Mouse (Mus musculus) forebrain, embryonic 11.5 days (tissue): ENCODE data around the gene Usp17lb. TPM values are rescaled to one million over a fixed set of nuclear protein-coding genes. Genes with fewer than 3 reads are reported as not detected.
"Not testable (repeated sequence)": the region's sequence is repeated elsewhere in the genome, so short reads cannot be mapped to it uniquely, and the experiment has no call there.

Source experiments
- ATAC-seq: fragments of 200-750 bp; cut with Nextera tagmentation; replicated peaks from 2 replicates; pipeline ENCODE4 v1.8.0; 2017; ENCODE audit warnings: moderate TSS enrichment; ENCODE audit not compliant: low FRiP score
- DNase-seq: peaks from one replicate; pipeline ENCODE4 v3.0.0-alpha.2; 2017; ENCODE audit warnings: low spot score
- H3K27ac ChIP-seq: fragments of 300-500 bp; sonication (generic); 2 replicates; pipeline ENCODE4 v1.5.1; 2014; ENCODE audit warnings: low read depth, low read length
- H3K27me3 ChIP-seq: fragments of 300-500 bp; sonication (generic); 2 replicates; pipeline ENCODE4 v1.6.1; 2014; ENCODE audit warnings: mild to moderate bottlenecking, low read length, mixed read lengths; ENCODE audit not compliant: control insufficient read depth, insufficient read depth
- H3K36me3 ChIP-seq: fragments of 300-500 bp; sonication (generic); 2 replicates; pipeline ENCODE4 v1.6.1; 2014; ENCODE audit warnings: mild to moderate bottlenecking, low read length, moderate library complexity, mixed read lengths; ENCODE audit not compliant: control insufficient read depth, insufficient read depth
- H3K4me1 ChIP-seq: fragments of 300-500 bp; sonication (generic); replicated peaks from 2 replicates; pipeline ENCODE4 v1.6.1; 2014; ENCODE audit warnings: low read length, mixed read lengths; ENCODE audit not compliant: control insufficient read depth, insufficient read depth
- H3K4me2 ChIP-seq: fragments of 300-500 bp; sonication (generic); 2 replicates; pipeline ENCODE4 v1.6.1; 2014; ENCODE audit warnings: low read depth, mild to moderate bottlenecking, low read length, moderate library complexity, mixed read lengths; ENCODE audit not compliant: severe bottlenecking
- H3K4me3 ChIP-seq: fragments of 300-500 bp; sonication (generic); 2 replicates; pipeline ENCODE4 v1.5.1; 2014; ENCODE audit warnings: low read depth, low read length
- H3K9ac ChIP-seq: fragments of 300-500 bp; sonication (generic); 2 replicates; pipeline ENCODE4 v1.6.1; 2014; ENCODE audit warnings: low read length
- H3K9me3 ChIP-seq: fragments of 300-500 bp; sonication (generic); 2 replicates; pipeline ENCODE4 v1.6.1; 2016; ENCODE audit warnings: low read length, mixed read lengths; ENCODE audit not compliant: control insufficient read depth
- WGBS: fragments of 180-500 bp; shearing (Covaris S2); extraction: QIAGEN DNeasy Blood & Tissue Kit; methylation state at CpG from one replicate; pipeline ENCODE4 v1.1.7; 2014; 5-methylcytosine and 5-hydroxymethylcytosine counted together
- polyA plus RNA-seq: library from polyadenylated mRNA; unstranded; fragments of >200 nt; fragmentation: Nextera tagmentation; extraction: Ambion mirVana; gene quantifications from 2 replicates; pipeline ENCODE4 v1.2.1, GENCODE M21; 2014

The Usp17lb gene
- polyA plus RNA-seq = not detected in 2 replicates

GRCm38 (mm10) chr7:104842503-104842902 is at the start of gene Usp17lb:
Gene Usp17lb, minus strand, starts transcription at chr7:104842603.
- Histone ChIP-seq H3K27ac (no peak within 1 kb of the TSS), H3K4me2 (no peak within 1 kb of the TSS), H3K9ac (no peak within 1 kb of the TSS), H3K4me1 (no peaks in the 10 kb centered on the region), H3K36me3 (no peaks in the 10 kb centered on the region), H3K4me3 (no peak within 1 kb of the TSS), H3K27me3 (no peaks in the 10 kb centered on the region), H3K9me3 (no peaks in the 10 kb centered on the region)
- ATAC-seq = no peak
- DNase-seq = no peak
- 76% methylated on average over 1 of the region's 1 CpGs for WGBS

- Histone ChIP-seq H3K9ac (no peak within 1 kb of the TSS), H3K36me3 (no peaks in the 10 kb centered on the region), H3K27ac (no peak within 1 kb of the TSS), H3K27me3 (no peaks in the 10 kb centered on the region), H3K4me1 (no peaks in the 10 kb centered on the region), H3K9me3 (no peaks in the 10 kb centered on the region), H3K4me3 (no peak within 1 kb of the TSS), H3K4me2 (no peak within 1 kb of the TSS)
- DNase-seq (no peak), ATAC-seq (no peak)
- WGBS = 64% methylated on average over 1 of the region's 1 CpGs
These were observed 35.3 kb upstream of the Usp17lb start, which contains the start of gene Olfr665 for GRCm38 (mm10) chr7:104877731-104878130. Gene Olfr665, plus strand, starts transcription at chr7:104878031.

- DNase-seq = no peak
- Histone ChIP-seq H3K4me2 (no peak overlapping the region), H3K4me3 (no peak overlapping the region), H3K9ac (no peak overlapping the region), H3K9me3 (no peaks in the 10 kb centered on the region), H3K4me1 (no peaks in the 10 kb centered on the region), H3K27ac (no peak overlapping the region), H3K36me3 (no peaks in the 10 kb centered on the region), H3K27me3 (no peaks in the 10 kb centered on the region)
- WGBS = 85% methylated on average over 3 of the region's 3 CpGs
- ATAC-seq = no peak
These were observed 19.0 kb upstream of the Usp17lb start for GRCm38 (mm10) chr7:104861381-104861780.

- ATAC-seq (no peak), DNase-seq (no peak)
- Histone ChIP-seq H3K4me3 (no peak overlapping the region), H3K4me2 (no peak overlapping the region), H3K27me3 (no peaks in the 10 kb centered on the region), H3K36me3 (no peaks in the 10 kb centered on the region), H3K9me3 (no peaks in the 10 kb centered on the region), H3K27ac (no peak overlapping the region), H3K4me1 (no peaks in the 10 kb centered on the region), H3K9ac (no peak overlapping the region)
- 96% methylated on average over 1 of the region's 1 CpGs for WGBS
These were observed 15.3 kb upstream of the Usp17lb start for GRCm38 (mm10) chr7:104857683-104858082.

GRCm38 (mm10) chr7:104856709-104857108 is 14.3 kb upstream of the Usp17lb start, which contains the start of gene Usp17la:
Gene Usp17la, plus strand, starts transcription at chr7:104857009.
- WGBS = 80% methylated on average over 2 of the region's 2 CpGs
- DNase-seq, H3K4me2 ChIP-seq: not testable (repeated sequence)

GRCm38 (mm10) chr7:104855248-104855750 is 12.9 kb upstream of the Usp17lb start:
- Histone ChIP-seq H3K36me3 (no peaks in the 10 kb centered on the region), H3K4me1 (no peaks in the 10 kb centered on the region), H3K27me3 (no peaks in the 10 kb centered on the region), H3K27ac (no peak overlapping the region), H3K4me3 (no peak overlapping the region), H3K9me3 (no peaks in the 10 kb centered on the region), H3K9ac (no peak overlapping the region), H3K4me2 (no peak overlapping the region)
- DNase-seq = no peak
- no peak for ATAC-seq
- 84% methylated on average over 3 of the region's 3 CpGs for WGBS

More at GRCm38 (mm10) chr7:104856709-104857108, 14.3 kb upstream of the Usp17lb start, which contains the start of gene Usp17la:
- not testable (repeated sequence) for H3K27ac ChIP-seq, H3K4me3 ChIP-seq, H3K36me3 ChIP-seq, H3K9me3 ChIP-seq, H3K9ac ChIP-seq, H3K4me1 ChIP-seq, ATAC-seq, H3K27me3 ChIP-seq

GRCm38 (mm10) chr7:104851546-104851945 is 9.1 kb upstream of the Usp17lb start:
- not testable (repeated sequence) for H3K4me3 ChIP-seq, H3K27ac ChIP-seq, H3K9ac ChIP-seq, ATAC-seq, H3K4me2 ChIP-seq, H3K4me1 ChIP-seq, DNase-seq, H3K36me3 ChIP-seq, H3K27me3 ChIP-seq, H3K9me3 ChIP-seq
- 67% methylated on average over 2 of the region's 2 CpGs for WGBS

- Histone ChIP-seq H3K27me3 (no peaks in the 10 kb centered on the region), H3K4me2 (no peak overlapping the region), H3K27ac (no peak overlapping the region), H3K4me3 (no peak overlapping the region), H3K9ac (no peak overlapping the region), H3K4me1 (no peaks in the 10 kb centered on the region), H3K9me3 (no peaks in the 10 kb centered on the region), H3K36me3 (no peaks in the 10 kb centered on the region)
- 79% methylated on average over 1 of the region's 1 CpGs for WGBS
- DNase-seq (no peak), ATAC-seq (no peak)
These were observed 1.4 kb upstream of the Usp17lb start for GRCm38 (mm10) chr7:104843731-104844287.

- H3K4me1 ChIP-seq, H3K36me3 ChIP-seq, H3K27ac ChIP-seq, H3K4me2 ChIP-seq, H3K4me3 ChIP-seq, H3K9ac ChIP-seq, H3K9me3 ChIP-seq, H3K27me3 ChIP-seq, DNase-seq, ATAC-seq: not testable (repeated sequence)
- WGBS = 87% methylated on average over 8 of the region's 8 CpGs
These were observed 32.1 kb downstream of the Usp17lb start for GRCm38 (mm10) chr7:104810335-104810734.
